Mouse (Mus musculus): ENCODE measurements at regions not wholly inside any gene's neighbourhood (a gene's known extent, or its start where the extent isn't known, plus 50 kb on each side); places are given as distances from the start of the nearest gene placed in this dataset.

DNA sequence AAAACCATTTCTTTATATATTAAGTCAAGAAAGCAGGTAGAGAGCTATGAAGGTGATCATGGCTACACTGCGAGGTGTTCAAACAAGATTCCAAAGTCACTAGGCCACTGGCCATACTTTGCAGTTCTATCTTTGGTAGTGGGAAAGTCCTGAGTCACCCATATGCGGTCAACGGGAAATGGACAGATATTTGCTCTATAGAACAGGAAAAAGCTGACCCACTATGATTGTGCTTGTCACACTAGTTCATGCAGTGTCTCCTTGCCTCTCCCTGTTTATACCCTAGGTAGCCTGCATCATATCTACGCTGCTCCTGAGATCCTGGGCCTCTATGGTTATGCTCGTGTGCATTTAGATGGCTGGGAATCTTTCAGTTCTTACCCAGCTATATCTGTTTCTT, 188.9 kb upstream of the Pfkp start:
- TF ChIP-seq CTCF (IDR thresholded peaks at IDR 0.05; ENCODE audit: low read depth) (no peak), EP300 (IDR thresholded peaks at IDR 0.05; ENCODE audit: low read depth) (no peak)
